Mouse (Mus musculus) CH12.LX (cell line): ENCODE measurements at regions not wholly inside any gene's neighbourhood (a gene's known extent, or its start where the extent isn't known, plus 50 kb on each side); places are given as distances from the start of the nearest gene placed in this dataset.
A peak's percentile ranks its signal among the peaks of the same experiment; 100 is the strongest.

Experiments used
- DNase-seq: peaks from one replicate; pipeline ENCODE4 v3.0.0-alpha.2; 2013; ENCODE audit errors: extremely low read depth
- H3K27ac ChIP-seq: 2 replicates; pipeline ENCODE4 v1.5.1; 2012; ENCODE audit warnings: low read depth, mild to moderate bottlenecking, control low read depth, moderate library complexity; ENCODE audit not compliant: insufficient read depth
- H3K27me3 ChIP-seq: replicated peaks from 2 replicates; pipeline ENCODE3; 2012; ENCODE audit warnings: inconsistent platforms
- H3K36me3 ChIP-seq, 2 experiments: replicated peaks in 1 of 2; 2 replicates each; pipeline versions ENCODE3 to v1.6.1; 2012; ENCODE audit warnings: inconsistent platforms in 1 of 2, low read length in 1 of 2, mild to moderate bottlenecking in 1 of 2, mixed read lengths in 1 of 2, moderate library complexity in 1 of 2; ENCODE audit not compliant: control insufficient read depth in 1 of 2, insufficient read depth in 1 of 2
- H3K4me1 ChIP-seq, 2 experiments: 2 replicates each; pipeline ENCODE4 v1.6.1; 2012; ENCODE audit warnings: inconsistent platforms in 1 of 2, moderate library complexity in 1 of 2; ENCODE audit not compliant: insufficient read depth in 2 of 2, control insufficient read depth in 1 of 2
- H3K4me2 ChIP-seq: 2 replicates; pipeline ENCODE4 v1.6.1; 2012; ENCODE audit warnings: low read depth, mild to moderate bottlenecking, control low read depth; ENCODE audit not compliant: poor library complexity, insufficient read depth, severe bottlenecking
- H3K4me3 ChIP-seq, 3 experiments: fragments of 150-350 bp in 1 of 3; sonication (generic) in 1 of 3; replicated peaks in 1 of 3; 2 replicates each; pipeline versions ENCODE3 to v1.5.1; 2011 to 2012; ENCODE audit warnings: low read depth in 2 of 3, low read length in 2 of 3, mild to moderate bottlenecking in 2 of 3, moderate library complexity in 2 of 3, control low read depth in 1 of 3, improper control_type of control experiment in 1 of 3, inconsistent platforms in 1 of 3, mixed read lengths in 1 of 3; ENCODE audit not compliant: poor library complexity in 1 of 3
- H3K79me2 ChIP-seq: replicated peaks from 2 replicates; pipeline ENCODE4 v1.6.1; 2012; ENCODE audit warnings: mild to moderate bottlenecking, moderate library complexity; ENCODE audit not compliant: control insufficient read depth, poor library complexity, insufficient read depth, severe bottlenecking; ENCODE audit errors: extremely low read depth
- H3K9ac ChIP-seq: 2 replicates; pipeline ENCODE4 v1.6.1; 2012; ENCODE audit warnings: low read depth, mild to moderate bottlenecking, control low read depth, moderate library complexity; ENCODE audit not compliant: insufficient read depth
- H3K9me3 ChIP-seq: replicated peaks from 2 replicates; pipeline ENCODE3; 2012; ENCODE audit warnings: low read length, inconsistent platforms, mixed read lengths
- CHD1 ChIP-seq: IDR thresholded peaks from 2 replicates; pipeline ENCODE4 v1.6.1; 2012; ENCODE audit warnings: low read depth, low read length, improper control_type of control experiment, inconsistent platforms
- CTCF ChIP-seq, 2 experiments: IDR thresholded peaks in 1 of 2; conservative IDR thresholded peaks in 1 of 2; 2 replicates each; pipeline ENCODE4 v1.5.1; 2011 to 2012; ENCODE audit warnings: low read depth in 2 of 2, low read length in 2 of 2, improper control_type of control experiment in 1 of 2, inconsistent platforms in 1 of 2, mild to moderate bottlenecking in 1 of 2, moderate library complexity in 1 of 2
- E2F4 ChIP-seq: IDR thresholded peaks from 2 replicates; pipeline ENCODE4 v1.6.1; 2011; ENCODE audit warnings: low read depth, low read length, improper control_type of control experiment; ENCODE audit not compliant: insufficient replicate concordance
- EP300 ChIP-seq: IDR thresholded peaks from 2 replicates; pipeline ENCODE4 v1.6.1; 2011; ENCODE audit warnings: low read length, improper control_type of control experiment
- ETS1 ChIP-seq: conservative IDR thresholded peaks from 2 replicates; pipeline ENCODE4 v1.6.1; 2012; ENCODE audit warnings: low read depth, mild to moderate bottlenecking, inconsistent platforms, low read length, improper control_type of control experiment, moderate library complexity
- GABPA ChIP-seq: IDR thresholded peaks from 2 replicates; pipeline ENCODE4 v1.6.1; 2012; ENCODE audit warnings: low read depth, low read length, improper control_type of control experiment, inconsistent platforms; ENCODE audit not compliant: insufficient replicate concordance
- IRF4 ChIP-seq: IDR thresholded peaks from 2 replicates; pipeline ENCODE4 v1.6.1; 2014; ENCODE audit warnings: low read depth, mild to moderate bottlenecking, inconsistent platforms, low read length, improper control_type of control experiment
- JUND ChIP-seq: conservative IDR thresholded peaks from 2 replicates; pipeline ENCODE4 v1.6.1; 2011; ENCODE audit warnings: low read depth, low read length, improper control_type of control experiment
- KAT2A ChIP-seq: IDR thresholded peaks from 2 replicates; pipeline ENCODE4 v1.6.1; 2012; ENCODE audit warnings: low read length, improper control_type of control experiment, inconsistent platforms; ENCODE audit not compliant: insufficient replicate concordance
- MAFK ChIP-seq: IDR thresholded peaks from 2 replicates; pipeline ENCODE4 v1.6.1; 2011; ENCODE audit warnings: low read length, improper control_type of control experiment; ENCODE audit not compliant: insufficient replicate concordance
- MXI1 ChIP-seq: IDR thresholded peaks from 2 replicates; pipeline ENCODE4 v1.6.1; 2011; ENCODE audit warnings: mild to moderate bottlenecking, low read depth, low read length, improper control_type of control experiment
- NELFE ChIP-seq: IDR thresholded peaks from 2 replicates; pipeline ENCODE4 v1.6.1; 2011; ENCODE audit warnings: low read depth, low read length, improper control_type of control experiment
- NRF1 ChIP-seq: IDR thresholded peaks from 2 replicates; pipeline ENCODE4 v1.6.1; 2014; ENCODE audit warnings: low read depth, mild to moderate bottlenecking, inconsistent platforms, low read length, improper control_type of control experiment, moderate library complexity
- PAX5 ChIP-seq: IDR thresholded peaks from 2 replicates; pipeline ENCODE4 v1.6.1; 2012; ENCODE audit warnings: low read length, inconsistent platforms, mixed read lengths
- POLR2A ChIP-seq: IDR thresholded peaks from 2 replicates; pipeline ENCODE4 v1.6.1; 2011; ENCODE audit warnings: low read depth, mild to moderate bottlenecking, improper control_type of control experiment, low read length
- RAD21 ChIP-seq: IDR thresholded peaks from 2 replicates; pipeline ENCODE4 v1.6.1; 2011; ENCODE audit warnings: low read depth, mild to moderate bottlenecking, low read length, improper control_type of control experiment, moderate library complexity
- RCOR1 ChIP-seq: conservative IDR thresholded peaks from 2 replicates; pipeline ENCODE4 v1.6.1; 2012; ENCODE audit warnings: low read depth, mild to moderate bottlenecking, inconsistent platforms, low read length, improper control_type of control experiment
- SMC3 ChIP-seq: IDR thresholded peaks from 2 replicates; pipeline ENCODE4 v1.6.1; 2011; ENCODE audit warnings: low read depth, low read length, improper control_type of control experiment
- TCF12 ChIP-seq: IDR thresholded peaks from 2 replicates; pipeline ENCODE4 v1.6.1; 2014; ENCODE audit warnings: low read depth, mild to moderate bottlenecking, inconsistent platforms, low read length, improper control_type of control experiment
- ZC3H11A ChIP-seq: IDR thresholded peaks from 2 replicates; pipeline ENCODE4 v1.6.1; 2012; ENCODE audit warnings: low read depth, mild to moderate bottlenecking, inconsistent platforms, low read length, improper control_type of control experiment
- ZKSCAN1 ChIP-seq: IDR thresholded peaks from 2 replicates; pipeline ENCODE4 v1.6.1; 2012; ENCODE audit warnings: low read depth, inconsistent platforms, low read length, improper control_type of control experiment, borderline replicate concordance
- dilution Hi-C: fragments of 300-500 bp; cut with MboI; formaldehyde crosslinking; loops from 2 replicates; pipeline ENCODE4 v1.14.3; 2020; ENCODE audit warnings: low sequenced_read_pairs; ENCODE audit not compliant: extremely low pct_unique_long_range_greater_than_20kb, extremely low pct_ligation_motif_present
- in situ Hi-C: fragments of 300-500 bp; cut with MboI; formaldehyde crosslinking; loops from 3 replicates; pipeline ENCODE4 v1.14.3; 2019; ENCODE audit warnings: low sequenced_read_pairs, low pct_ligation_motif_present, low pct_unique_long_range_greater_than_20kb, mixed read lengths

GRCm38 (mm10) chr3:22304145-22304544, 227.7 kb downstream of the Tbl1xr1 start:
- Histone ChIP-seq H3K27me3 (no peaks in the 10 kb centered on the region), H3K9me3 (no peaks in the 10 kb centered on the region), H3K9ac (no peak overlapping the region), H3K79me2 (no peaks in the 10 kb centered on the region), H3K4me3 (no peak overlapping the region), H3K4me2 (no peak overlapping the region), H3K4me1 (no peaks in the 10 kb centered on the region), H3K36me3 (no peaks in the 10 kb centered on the region), H3K27ac (no peak overlapping the region)
- no peak for DNase-seq
- TF ChIP-seq POLR2A (no peak), RCOR1 (no peak), NELFE (no peak), ZC3H11A (no peak), MXI1 (no peak), GABPA (no peak), MAFK (no peak), PAX5 (no peak), NRF1 (no peak)
- dilution Hi-C loops (no loop called here), in situ Hi-C loops (no loop called here)

- Histone ChIP-seq H3K9me3 (no peaks in the 10 kb centered on the region), H3K27me3 (no peaks in the 10 kb centered on the region), H3K27ac (no peak overlapping the region), H3K9ac (no peak overlapping the region), H3K36me3 (no peaks in the 10 kb centered on the region), H3K4me1 (peaks cover 0 to 4% of the 10 kb centered on the region in 2 experiments; a peak in 2 of 4 replicates), H3K4me2 (peak overlapping the region; percentile 22; the same call in 1 of the 2 replicates), H3K4me3 (no peak overlapping the region), H3K79me2 (no peaks in the 10 kb centered on the region)
- TF ChIP-seq CHD1 (no peak), RAD21 (peak; percentile 44), IRF4 (no peak), NELFE (no peak), MAFK (no peak), SMC3 (peak; percentile 50), ZKSCAN1 (no peak), TCF12 (no peak), CTCF (conservative IDR thresholded peaks at IDR 0.05 in 1 of 2, IDR thresholded peaks at IDR 0.05 in 1 of 2; ENCODE audit: low read depth in 2 of 2, low read length in 2 of 2) (peak; percentile 27 to 69; a peak in 2 of 4 replicates), JUND (no peak), MXI1 (no peak), ETS1 (no peak), E2F4 (no peak), KAT2A (no peak), EP300 (no peak)
- dilution Hi-C loops (no loop called here), in situ Hi-C loops (no loop called here)
- peak; percentile 45 for DNase-seq
These were observed 230.2 kb downstream of the Tbl1xr1 start for GRCm38 (mm10) chr3:22306624-22307023.
